Mouse (Mus musculus) heart, adult 2 months (tissue): ENCODE results near the gene Phldb3. TPM values are rescaled to one million over a fixed set of nuclear protein-coding genes. Genes with fewer than 3 reads are reported as not detected.

Experiments used
- DNase-seq, 2 experiments: peaks; one replicate each; pipeline ENCODE4 v3.0.0; 2021
- H3K27ac ChIP-seq: fragments of 200-600 bp; 2 replicates; pipeline ENCODE4 v1.8.1; 2022
- H3K27me3 ChIP-seq: fragments of 200-500 bp; 2 replicates; pipeline ENCODE4 v1.6.1; 2012; ENCODE audit warnings: mild to moderate bottlenecking, low read length, inconsistent platforms, mixed read lengths; ENCODE audit not compliant: control insufficient read depth, insufficient read depth
- H3K36me3 ChIP-seq: fragments of 200-500 bp; 2 replicates; pipeline ENCODE4 v1.6.1; 2012; ENCODE audit warnings: low read length, inconsistent platforms; ENCODE audit not compliant: control insufficient read depth, insufficient read depth
- H3K4me1 ChIP-seq: fragments of 200-500 bp; 2 replicates; pipeline ENCODE4 v1.6.1; 2011; ENCODE audit warnings: low read length; ENCODE audit not compliant: control insufficient read depth, insufficient read depth
- H3K4me3 ChIP-seq: fragments of 200-600 bp; 2 replicates; pipeline ENCODE4 v1.8.1; 2022
- H3K79me2 ChIP-seq: fragments of 200-500 bp; replicated peaks from 2 replicates; pipeline ENCODE4 v1.6.1; 2012; ENCODE audit warnings: mild to moderate bottlenecking, inconsistent platforms, low read length, moderate library complexity, mixed read lengths; ENCODE audit not compliant: control insufficient read depth, insufficient read depth
- H3K9ac ChIP-seq: fragments of 200-500 bp; 2 replicates; pipeline ENCODE4 v1.6.1; 2012; ENCODE audit warnings: low read depth, mild to moderate bottlenecking, control low read depth, inconsistent platforms, low read length, mixed read lengths
- CTCF ChIP-seq: fragments of 200-600 bp; IDR thresholded peaks from 2 replicates; pipeline ENCODE4 v1.8.1; 2022; ENCODE audit warnings: antibody characterized with exemption, mild to moderate bottlenecking, moderate library complexity
- EP300 ChIP-seq: fragments of 200-500 bp; IDR thresholded peaks from 2 replicates; pipeline ENCODE4 v1.6.1; 2011; ENCODE audit warnings: low read depth, low read length, control low read depth; ENCODE audit not compliant: insufficient read depth
- POLR2A ChIP-seq: fragments of 200-500 bp; IDR thresholded peaks from 2 replicates; pipeline ENCODE4 v1.6.1; 2011; ENCODE audit warnings: mild to moderate bottlenecking, low read depth, low read length, control low read depth; ENCODE audit not compliant: insufficient read depth
- WGBS: fragments of 180-500 bp; shearing (Covaris S2); methylation state at CpG from one replicate; pipeline ENCODE4 v1.1.7; 2018; 5-methylcytosine and 5-hydroxymethylcytosine counted together
- intact Hi-C: fragments of 180-260 bp; cut with DNase I; formaldehyde crosslinking; loops from one replicate; pipeline ENCODE4 v1.15.1; 2025
- polyA plus RNA-seq: library from polyadenylated mRNA; depleted of rRNA; stranded (reverse); fragments of >200 nt; gene quantifications from 2 replicates; pipeline ENCODE4 v1.2.3, GENCODE M21; 2012
- total RNA-seq, 2 experiments: library from RNA; stranded (reverse); gene quantifications; 2 replicates each; pipeline ENCODE4 v1.2.3; 2021

Phldb3 gene
- total and polyA plus RNA-seq, 3 experiments, result 0.25 to 0.34 (median 0.27) TPM

- intact Hi-C loops, result loop anchor here (2.0 kb wide), 1 partner anchor 91 kb away; no protein-coding TSS in a partner anchor
- TF ChIP-seq EP300 (no peak), POLR2A (no peak)
- no peaks in the 10 kb centered on the region for H3K27me3 ChIP-seq
- H3K4me3 ChIP-seq, result no peak overlapping the region
- no peak overlapping the region for H3K27ac ChIP-seq
- no peaks in the 10 kb centered on the region for H3K36me3 ChIP-seq
- H3K79me2 ChIP-seq, result no peaks in the 10 kb centered on the region
- no peak overlapping the region for H3K9ac ChIP-seq
- 95% methylated on average over 11 of the region's 11 CpGs for WGBS
- no peaks in the 10 kb centered on the region for H3K4me1 ChIP-seq
- DNase-seq, result no peak
These were observed 44.9 kb upstream of the Phldb3 start for GRCm38 (mm10) chr7:24565627-24566026.

DNA sequence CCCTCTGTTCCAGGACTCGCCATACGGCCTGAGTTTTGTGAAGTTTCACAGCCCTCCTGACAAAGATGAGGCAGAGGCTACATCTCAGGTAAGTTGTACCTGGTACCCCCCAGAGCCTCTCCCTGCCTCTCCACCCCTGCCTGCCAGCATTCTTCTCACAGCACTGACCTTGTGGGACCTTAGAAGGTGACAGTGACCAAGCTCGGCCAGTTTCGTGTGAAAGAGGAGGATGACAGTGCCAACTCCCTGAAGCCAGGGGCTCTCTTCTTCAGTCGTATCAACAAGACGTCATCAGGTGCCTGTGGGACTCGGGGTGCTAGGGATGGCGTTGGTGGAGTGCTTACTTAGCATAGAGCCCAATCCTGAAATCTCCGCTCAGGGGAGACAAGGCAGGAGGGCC lies 44.4 kb upstream of the Phldb3 start:
- H3K9ac ChIP-seq, result no peak overlapping the region
- intact Hi-C loops, result no loop called here
- no peak overlapping the region for H3K27ac ChIP-seq
- H3K79me2 ChIP-seq, result no peaks in the 10 kb centered on the region
- no peak overlapping the region for H3K4me3 ChIP-seq
- no peaks in the 10 kb centered on the region for H3K36me3 ChIP-seq
- 91% methylated on average over 9 of the region's 9 CpGs for WGBS
- H3K27me3 ChIP-seq, result no peaks in the 10 kb centered on the region
- TF ChIP-seq POLR2A (no peak), EP300 (no peak), CTCF (no peak)
- H3K4me1 ChIP-seq, result no peaks in the 10 kb centered on the region
- DNase-seq, result no peak

DNA sequence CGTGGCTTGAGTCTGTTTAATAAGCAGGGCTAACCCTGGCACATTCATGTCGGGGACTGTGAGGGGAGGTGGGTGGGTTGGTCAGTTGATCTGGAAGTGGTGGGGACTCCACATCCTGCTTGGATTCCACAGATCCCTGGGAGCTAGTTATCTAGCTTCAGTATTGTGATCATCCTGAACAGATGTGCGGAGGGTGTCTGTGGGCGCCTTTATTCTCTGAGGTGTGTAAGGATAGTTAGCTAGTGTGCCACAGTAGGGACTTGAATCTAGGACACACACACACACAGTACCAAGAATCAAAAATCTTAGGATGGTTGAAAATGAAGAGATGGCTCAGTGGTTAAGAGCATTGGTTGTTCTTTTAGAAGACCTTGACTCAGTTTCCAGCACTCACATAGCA lies 42.1 kb upstream of the Phldb3 start:
- no peak for TF ChIP-seq CTCF
- H3K4me3 ChIP-seq, result no peak overlapping the region
- intact Hi-C loops, result no loop called here
- H3K27me3 ChIP-seq, result no peaks in the 10 kb centered on the region
- H3K27ac ChIP-seq, result no peak overlapping the region
- no peak overlapping the region for H3K9ac ChIP-seq
- no peaks in the 10 kb centered on the region for H3K4me1 ChIP-seq
- H3K36me3 ChIP-seq, result no peaks in the 10 kb centered on the region
- 89% methylated on average over 4 of the region's 4 CpGs for WGBS
- DNase-seq, result no peak
- H3K79me2 ChIP-seq, result no peaks in the 10 kb centered on the region

DNA sequence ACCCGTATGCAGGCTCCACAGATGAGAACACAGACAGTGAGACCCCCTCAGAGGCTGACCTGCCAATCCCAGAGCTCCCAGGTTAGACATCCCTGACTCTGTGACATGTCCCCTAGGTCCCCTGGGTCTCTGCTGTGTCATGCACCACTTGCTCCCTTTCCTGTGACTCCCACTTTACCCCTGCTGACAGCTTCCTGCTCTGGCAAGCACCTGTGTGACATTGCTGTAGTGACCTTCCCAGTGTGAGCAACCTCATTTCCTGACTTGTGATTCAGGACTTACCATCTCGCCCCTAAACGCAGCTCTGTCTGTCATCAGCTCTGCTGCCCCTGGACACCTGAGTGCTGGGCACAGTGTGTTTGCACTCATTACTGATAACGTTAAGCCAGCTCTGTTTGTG lies 39.5 kb upstream of the Phldb3 start:
- H3K27ac ChIP-seq, result no peak overlapping the region
- no peak overlapping the region for H3K4me3 ChIP-seq
- TF ChIP-seq POLR2A (no peak), EP300 (no peak), CTCF (no peak)
- DNase-seq, result no peak
- H3K36me3 ChIP-seq, result no peaks in the 10 kb centered on the region
- no peaks in the 10 kb centered on the region for H3K79me2 ChIP-seq
- H3K9ac ChIP-seq, result no peak overlapping the region
- no peaks in the 10 kb centered on the region for H3K27me3 ChIP-seq
- H3K4me1 ChIP-seq, result no peaks in the 10 kb centered on the region
- WGBS, result 71% methylated on average over 4 of the region's 4 CpGs
- intact Hi-C loops, result no loop called here

DNA sequence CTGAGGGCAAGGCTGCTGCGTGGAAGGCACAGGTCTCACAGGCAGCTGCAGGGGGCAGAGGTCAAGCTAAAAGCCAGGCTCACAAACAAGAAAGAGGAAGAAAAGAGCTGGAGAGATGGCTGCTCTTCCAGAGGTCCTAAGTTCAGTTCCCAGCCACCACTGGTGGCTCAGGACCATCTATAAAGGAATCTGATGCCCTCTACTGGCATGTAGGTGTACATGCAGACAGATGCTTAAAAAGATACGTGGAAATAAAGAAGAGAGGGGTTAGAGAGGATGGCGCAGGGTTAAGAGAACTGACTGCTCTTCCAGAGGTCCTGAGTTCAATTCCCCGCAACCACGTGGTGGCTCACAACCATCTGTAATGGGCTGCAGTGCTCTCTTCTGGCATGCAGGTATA lies 38.1 kb upstream of the Phldb3 start:
- Histone ChIP-seq H3K4me1 (no peaks in the 10 kb centered on the region), H3K27ac (no peak overlapping the region), H3K27me3 (no peaks in the 10 kb centered on the region), H3K4me3 (no peak overlapping the region), H3K9ac (no peak overlapping the region), H3K79me2 (no peaks in the 10 kb centered on the region), H3K36me3 (no peaks in the 10 kb centered on the region)
- no peak for DNase-seq
- TF ChIP-seq CTCF (peak; percentile 58), POLR2A (no peak), EP300 (no peak)
- WGBS, result 61% methylated on average over 5 of the region's 5 CpGs
- intact Hi-C loops, result no loop called here

GRCm38 (mm10) chr7:24574224-24574796 lies 36.3 kb upstream of the Phldb3 start:
- no peaks in the 10 kb centered on the region for H3K27me3 ChIP-seq
- no peak overlapping the region for H3K4me3 ChIP-seq
- DNase-seq, result no peak
- WGBS, result 46% methylated on average over 12 of the region's 12 CpGs
- H3K9ac ChIP-seq, result no peak overlapping the region
- intact Hi-C loops, result no loop called here
- no peaks in the 10 kb centered on the region for H3K4me1 ChIP-seq
- no peaks in the 10 kb centered on the region for H3K36me3 ChIP-seq
- TF ChIP-seq POLR2A (no peak), CTCF (no peak), EP300 (no peak)
- no peaks in the 10 kb centered on the region for H3K79me2 ChIP-seq
- no peak overlapping the region for H3K27ac ChIP-seq
